Mouse (Mus musculus): ENCODE data around the gene Pex10. TPM values are rescaled to one million over a fixed set of nuclear protein-coding genes. Genes with fewer than 3 reads are reported as not detected.

Pex10 gene
- total RNA-seq, 2 experiments from 2014 or later, result 11.2 to 12.6 TPM

DNA sequence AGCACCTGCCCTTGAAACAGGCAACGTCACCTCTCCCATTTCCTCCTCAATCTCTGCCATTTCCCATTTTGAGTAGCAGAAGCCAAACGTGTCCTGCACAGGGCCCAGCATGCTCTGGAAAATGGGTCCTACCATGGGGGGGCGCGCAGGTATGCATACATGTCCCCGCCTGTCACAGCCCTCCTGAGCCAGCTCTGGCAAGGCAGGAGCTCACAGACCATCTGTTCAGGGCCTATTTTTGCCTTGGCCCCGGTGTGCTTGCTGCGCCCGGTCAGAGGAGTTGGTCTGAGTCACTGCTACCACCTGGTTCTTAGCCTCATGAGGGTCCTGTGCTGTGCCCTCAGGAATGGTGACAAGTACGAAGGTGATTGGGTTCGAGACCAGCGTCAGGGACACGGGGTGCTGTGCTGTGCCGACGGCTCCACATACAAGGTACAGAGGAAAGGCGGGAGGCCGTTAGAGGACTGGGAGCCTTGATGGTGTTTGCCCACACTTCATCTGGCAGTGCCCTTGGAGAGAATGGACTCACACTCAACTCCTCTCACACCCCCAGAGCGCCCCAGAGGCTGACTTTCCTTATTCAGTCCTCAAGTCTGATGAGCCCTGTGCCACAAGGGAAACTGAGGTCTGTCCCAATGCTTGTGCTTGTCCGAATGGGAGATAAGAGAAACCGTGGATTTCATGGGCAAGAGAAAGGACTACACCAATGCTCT is 26.1 kb downstream of the Pex10 start:
- no peak for DNase-seq (ENCODE audit: low spot score)

- DNase-seq (ENCODE audit: low spot score), result no peak
These were observed 26.8 kb downstream of the Pex10 start for GRCm38 (mm10) chr4:155093431-155094149.

DNA sequence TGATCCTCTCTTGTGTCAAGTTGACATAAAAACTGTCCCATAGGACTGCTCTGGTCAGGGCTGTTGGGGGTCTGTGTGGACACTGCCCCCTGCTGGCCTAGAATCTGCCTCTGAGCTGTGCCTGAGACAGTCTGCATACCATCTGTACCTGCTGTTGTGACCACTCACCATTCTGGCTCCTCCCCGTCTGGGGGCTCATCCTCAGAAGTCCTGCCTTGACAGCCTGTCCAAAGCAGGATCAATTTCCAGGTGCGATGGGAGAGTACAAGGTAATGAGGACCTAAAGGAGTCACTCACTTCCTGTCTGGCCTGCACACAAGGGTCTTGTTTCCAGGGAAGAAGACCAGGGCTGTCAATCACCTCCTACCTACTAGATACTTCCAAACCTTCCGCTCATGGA is 27.7 kb downstream of the Pex10 start:
- peak; percentile 30 for DNase-seq (ENCODE audit: low spot score)

- DNase-seq (ENCODE audit: low spot score), result peak; percentile 91
These were observed 28.6 kb downstream of the Pex10 start for GRCm38 (mm10) chr4:155095238-155095900.

DNA sequence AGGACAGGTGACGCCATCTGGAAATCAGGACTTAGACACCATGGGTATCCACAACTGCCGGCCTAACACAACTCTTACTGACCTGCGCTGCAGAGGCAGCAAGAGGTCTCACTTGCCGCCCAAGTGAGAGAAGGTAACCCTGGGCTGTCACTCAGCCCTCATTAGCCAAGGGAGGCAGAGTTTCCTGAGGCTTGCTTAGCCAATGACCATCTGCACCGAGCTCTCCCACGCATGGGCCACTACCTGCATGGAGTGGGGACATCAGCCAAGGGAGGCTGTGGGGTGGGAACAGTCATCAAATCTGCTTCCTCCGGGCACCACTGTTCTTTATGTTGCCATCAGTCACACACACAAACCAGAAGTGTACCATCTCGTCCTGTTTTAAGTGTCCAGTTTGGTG is 29.2 kb downstream of the Pex10 start:
- no peak for DNase-seq (ENCODE audit: low spot score)

- no peak for DNase-seq (ENCODE audit: low spot score)
These were observed 30.6 kb downstream of the Pex10 start for GRCm38 (mm10) chr4:155097452-155097851.

DNA sequence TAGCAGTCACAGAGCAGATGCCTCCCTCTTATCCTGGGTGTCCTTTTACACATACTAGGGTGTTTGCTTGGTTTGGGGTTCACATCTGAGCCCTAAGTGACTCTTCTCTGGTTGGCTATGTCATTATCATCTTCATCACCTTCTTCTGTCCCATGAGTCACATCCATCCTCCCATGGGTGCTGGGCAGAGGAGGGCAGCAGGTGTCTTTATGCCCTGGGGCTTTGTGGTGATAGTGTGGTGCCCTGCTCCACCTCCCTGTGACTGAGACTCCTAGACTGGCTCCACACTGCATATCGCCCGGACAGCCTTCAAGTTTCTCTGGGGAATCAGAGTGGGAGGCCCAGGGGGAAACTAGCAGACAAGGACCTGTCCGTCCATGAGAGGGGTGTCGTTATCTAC is 31.8 kb downstream of the Pex10 start:
- DNase-seq (ENCODE audit: low spot score), result no peak

- no peak for DNase-seq (ENCODE audit: low spot score)
These were observed 41.1 kb downstream of the Pex10 start for GRCm38 (mm10) chr4:155107886-155108285.

GRCm38 (mm10) chr4:155109471-155109870 is 42.7 kb downstream of the Pex10 start:
- DNase-seq (ENCODE audit: low spot score), result no peak

- peak; percentile 38 for DNase-seq (ENCODE audit: low spot score)
These were observed 47.1 kb downstream of the Pex10 start for GRCm38 (mm10) chr4:155113766-155114410.

DNA sequence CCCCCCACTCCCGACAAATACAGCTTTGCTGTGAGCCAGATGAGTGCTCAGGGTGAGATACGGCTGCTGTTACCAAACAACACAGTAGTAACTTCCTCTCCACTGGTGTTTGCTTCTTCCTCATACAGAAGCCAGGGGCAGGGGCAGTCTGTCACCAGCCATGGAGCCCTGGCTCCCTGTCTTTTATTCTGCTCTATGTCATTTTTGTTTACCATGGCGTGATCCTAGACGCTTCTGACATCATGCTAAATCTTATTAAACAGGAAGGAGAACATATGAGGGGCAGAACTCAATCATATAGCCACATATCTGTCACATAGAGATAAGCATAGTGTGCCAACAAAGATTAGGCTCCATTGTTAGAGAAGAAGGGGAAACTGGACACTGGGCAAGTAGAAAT is 49.8 kb downstream of the Pex10 start:
- no peak for DNase-seq (ENCODE audit: low spot score)

DNA sequence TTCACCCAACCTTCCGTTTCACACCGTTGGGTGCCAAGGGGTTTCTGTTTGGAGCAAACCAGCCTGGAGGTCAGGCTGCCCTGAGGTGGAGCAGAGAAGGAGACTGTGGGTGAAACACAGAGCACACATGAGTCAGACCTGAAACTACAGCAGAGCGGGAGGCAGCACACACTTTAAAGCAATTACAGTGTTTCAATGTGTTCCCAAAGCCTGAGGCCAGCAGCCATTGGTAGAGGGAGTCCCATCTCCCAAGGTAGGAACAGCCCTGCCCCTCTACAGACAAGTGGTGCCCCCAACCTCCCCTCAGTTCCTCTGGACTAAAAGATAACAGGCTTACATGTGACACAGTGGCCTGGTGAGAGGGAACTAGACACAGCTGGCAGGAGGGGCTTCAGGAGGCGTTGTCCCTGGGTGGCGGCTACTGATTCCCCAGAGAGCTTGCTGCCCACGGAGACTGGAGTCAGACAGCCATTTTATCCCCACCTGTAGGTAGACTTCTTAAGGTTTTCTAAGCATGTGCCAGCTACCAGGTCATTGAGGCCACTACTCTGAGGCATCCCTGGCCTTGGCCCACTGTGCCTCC is 50.7 kb downstream of the Pex10 start:
- DNase-seq (ENCODE audit: low spot score), result no peak

DNA sequence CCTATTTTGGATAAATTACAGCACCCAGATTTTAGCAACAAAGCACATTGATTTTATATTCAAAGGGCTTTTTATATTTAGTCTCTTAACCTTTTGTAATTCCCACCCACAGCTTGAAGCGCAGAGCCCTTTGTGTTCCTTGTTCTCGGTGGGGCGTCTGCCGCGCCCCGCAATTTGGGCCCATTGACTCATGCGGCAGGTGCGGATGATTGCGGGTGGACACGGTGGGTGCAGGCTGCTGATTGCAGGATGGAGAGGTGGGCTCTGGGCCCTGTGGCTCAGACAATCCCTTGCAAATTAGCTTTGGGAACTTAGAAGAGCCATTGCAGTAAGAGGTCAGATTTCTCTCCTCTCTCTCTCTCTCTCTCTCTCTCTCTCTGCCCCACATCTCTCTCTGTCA is 51.5 kb downstream of the Pex10 start:
- DNase-seq (ENCODE audit: low spot score), result no peak

- no peak for DNase-seq (ENCODE audit: low spot score)
These were observed 53.2 kb downstream of the Pex10 start for GRCm38 (mm10) chr4:155120038-155120437.

DNA sequence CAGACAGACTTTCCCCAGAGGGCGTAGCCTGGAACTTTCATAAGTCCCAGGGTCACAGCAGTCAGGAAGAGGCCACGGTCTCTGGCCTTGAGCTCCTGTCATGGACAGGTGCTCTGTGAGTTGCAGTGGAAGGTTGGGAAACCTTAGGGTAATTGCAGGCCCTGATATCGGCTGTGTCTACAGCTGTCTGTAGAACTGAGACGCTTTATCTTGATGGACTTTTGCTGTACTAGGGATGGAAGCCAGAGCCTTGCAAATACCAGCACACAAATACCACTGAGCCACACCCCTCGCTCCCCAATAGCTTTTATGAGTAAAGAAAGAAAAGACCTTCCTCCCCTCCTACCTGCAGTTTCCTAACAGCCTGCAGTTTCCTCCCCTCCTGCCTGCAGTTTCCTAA is 53.8 kb downstream of the Pex10 start:
- no peak for DNase-seq (ENCODE audit: low spot score)

GRCm38 (mm10) chr4:155121222-155121621 is 54.4 kb downstream of the Pex10 start:
- no peak for DNase-seq (ENCODE audit: low spot score)

Other genes with a start within 250 kb of the Pex10 start
- gene Ttc34, start 229.6 kb upstream of the Pex10 start, total RNA-seq (2021), result under 1 TPM in 1 of 2 experiments, not detected in 1; 0.14 TPM
- gene Mmel1, start 197.4 kb upstream of the Pex10 start, total RNA-seq (2021), result not detected
- gene Fam213b, start 167.9 kb upstream of the Pex10 start, total RNA-seq (2021), result 10 to 100 TPM; 69.5 to 73.0 TPM
- 1 to 10 TPM; 1.3 to 1.9 TPM for gene Tnfrsf14, start 138.5 kb upstream of the Pex10 start, total RNA-seq (2021)
- gene Hes5, start 106.1 kb upstream of the Pex10 start, total RNA-seq (2021), result not detected
- gene Pank4, start 102.9 kb upstream of the Pex10 start, total RNA-seq (2021), result 10 to 100 TPM; 31.9 to 35.6 TPM
- under 1 TPM; 0.09 TPM for gene Plch2, start 10.2 kb upstream of the Pex10 start, total RNA-seq (2021)
- 10 to 100 TPM; 53.0 to 58.0 TPM for gene Rer1, start 19.4 kb downstream of the Pex10 start, total RNA-seq (2021)
- 1 to 10 TPM in 1 of 2 experiments, under 1 TPM in 1; 1.00 to 1.9 TPM for gene Morn1, start 19.6 kb downstream of the Pex10 start, total RNA-seq (2021)
- gene Ski, start 155.6 kb downstream of the Pex10 start, total RNA-seq (2021), result 10 to 100 TPM; 28.3 to 31.3 TPM
- 1 to 10 TPM; 5.2 to 6.6 TPM for gene Faap20, start 182.8 kb downstream of the Pex10 start, total RNA-seq (2021)